Comparison of ENCODE assay signal across 8 mouse cellular contexts in genomic region chr11:87595976-87596375, GRCm38 (mm10). TPM values are rescaled to one million over a fixed set of nuclear protein-coding genes. Genes with fewer than 3 reads are reported as not detected.
DNase-seq lines count a peak whose midpoint lies in the region; ATAC-seq and TF ChIP-seq lines count a peak whose summit lies in the region.

No protein-coding gene starts in this region.

- H3K4me3 ChIP-seq in lung, embryonic 14.5 days (ENCODE audit: low read depth, low read length), result peak overlapping the region; percentile 76
- peak overlapping the region; percentile 82 for H3K4me3 ChIP-seq in forebrain, embryonic 15.5 days
- H3K4me3 ChIP-seq in liver, embryonic 13.5 days (replicated peaks), result peak overlapping the region; percentile 72

- H3K4me2 ChIP-seq in lung, embryonic 14.5 days, result peak overlapping the region; percentile 98
- peak overlapping the region; percentile 76 for H3K4me2 ChIP-seq in forebrain, embryonic 15.5 days (replicated peaks)
- H3K4me2 ChIP-seq in liver, embryonic 13.5 days, result peak overlapping the region; percentile 99

- no peaks in the 10 kb centered on the region for H3K9me3 ChIP-seq in lung, embryonic 14.5 days (ENCODE audit: low read depth, low read length)
- H3K9me3 ChIP-seq in forebrain, embryonic 15.5 days, result no peaks in the 10 kb centered on the region
- H3K9me3 ChIP-seq in liver, embryonic 13.5 days (replicated peaks), result no peaks in the 10 kb centered on the region

- no peak for ATAC-seq in CD4-positive, CD25-positive, alpha-beta regulatory T cell, adult 4 months
- no peak for ATAC-seq in lung, embryonic 14.5 days (ENCODE audit: insufficient read depth)
- ATAC-seq in forebrain, embryonic 15.5 days (replicated peaks), result no peak
- no peak for ATAC-seq in liver, embryonic 13.5 days (ENCODE audit: low read depth)
- ATAC-seq in megakaryocyte-erythroid progenitor cell, adult 5-6 weeks (replicated peaks; ENCODE audit: low FRiP score, low TSS enrichment, poor library complexity, severe bottlenecking), result no peak

- H3K27me3 ChIP-seq in lung, embryonic 14.5 days (ENCODE audit: insufficient read depth, low read length), result no peaks in the 10 kb centered on the region
- H3K27me3 ChIP-seq in forebrain, embryonic 15.5 days, result no peaks in the 10 kb centered on the region
- H3K27me3 ChIP-seq in liver, embryonic 13.5 days, result no peaks in the 10 kb centered on the region

- H3K36me3 ChIP-seq in lung, embryonic 14.5 days (ENCODE audit: insufficient read depth), result peaks cover 55% of the 10 kb centered on the region
- H3K36me3 ChIP-seq in forebrain, embryonic 15.5 days, result peaks cover 39% of the 10 kb centered on the region
- H3K36me3 ChIP-seq in liver, embryonic 13.5 days, result peaks cover 57% of the 10 kb centered on the region

- no peak for TF ChIP-seq CTCF in lung, embryonic 14.5 days (IDR thresholded peaks at IDR 0.05; ENCODE audit: low read depth)

- 9% methylated on average over 7 of the region's 7 CpGs for WGBS in lung, embryonic 14.5 days
- WGBS in forebrain, embryonic 15.5 days, result 5% methylated on average over 7 of the region's 7 CpGs
- 44% methylated on average over 7 of the region's 7 CpGs for WGBS in liver, embryonic 13.5 days (ENCODE audit: insufficient replicate concordance)

- peak overlapping the region; percentile 85 for H3K27ac ChIP-seq in lung, embryonic 14.5 days (ENCODE audit: low read depth)
- peak overlapping the region; percentile 92 for H3K27ac ChIP-seq in forebrain, embryonic 15.5 days (replicated peaks)
- peak overlapping the region; percentile 74 for H3K27ac ChIP-seq in liver, embryonic 13.5 days

- DNase-seq in CD4-positive, CD25-positive, alpha-beta regulatory T cell, adult 2 months (ENCODE audit: low read depth, low spot score), result peak; percentile 20
- DNase-seq in lung, embryonic 14.5 days, result peak; percentile 38
- no peak for DNase-seq in lung, postnatal 14 days
- DNase-seq in liver, embryonic 13.5 days, result no peak
- no peak for DNase-seq in layer of hippocampus, adult 9-10 months (ENCODE audit: low spot score)

- peaks cover 6% of the 10 kb centered on the region; the same call in 1 of the 2 replicates for H3K4me1 ChIP-seq in lung, embryonic 14.5 days (ENCODE audit: insufficient read depth)
- H3K4me1 ChIP-seq in forebrain, embryonic 15.5 days, result peaks cover 43% of the 10 kb centered on the region
- H3K4me1 ChIP-seq in liver, embryonic 13.5 days (replicated peaks), result peaks cover 46% of the 10 kb centered on the region

- peak overlapping the region; percentile 86 for H3K9ac ChIP-seq in lung, embryonic 14.5 days
- H3K9ac ChIP-seq in forebrain, embryonic 15.5 days (replicated peaks), result peak overlapping the region; percentile 95
- H3K9ac ChIP-seq in liver, embryonic 13.5 days, result peak overlapping the region; percentile 85

RNA-seq across cellular contexts. Expression of gene Mtmr4, which starts 4.0 kb away (rescaled TPM):
- polyA plus RNA-seq in CD4-positive, CD25-positive, alpha-beta regulatory T cell, adult 4 months (2017; shearing (Covaris generic)), result 10 to 100 TPM in 1 of 2 experiments, 1 to 10 TPM in 1; 8.8 to 22.1 TPM
- 41.2 and 43.6 TPM in 2 replicates for polyA plus RNA-seq in lung, embryonic 14.5 days (2014; fragmentation: Nextera tagmentation; extraction: Ambion mirVana)
- polyA plus RNA-seq in forebrain, embryonic 15.5 days (2015; fragmentation: Nextera tagmentation; extraction: Ambion mirVana), result 62.4 and 62.7 TPM in 2 replicates
- polyA plus RNA-seq in liver, embryonic 13.5 days (2015; fragmentation: Nextera tagmentation; extraction: Ambion mirVana), result 9.4 and 12.2 TPM in 2 replicates
- 18.7 and 31.1 TPM in 2 replicates for total RNA-seq in megakaryocyte-erythroid progenitor cell, adult 5-6 weeks (2014; fragmentation: Nextera tagmentation)
- total RNA-seq in megakaryocyte-erythroid progenitor cell, adult 5-6 weeks (2017), result 19.9 and 21.8 TPM in 2 replicates

RNA-seq across cellular contexts. Expression of gene Hsf5, which starts 21.0 kb away (rescaled TPM):
- polyA plus RNA-seq in CD4-positive, CD25-positive, alpha-beta regulatory T cell, adult 4 months (2017; shearing (Covaris generic)), result under 1 TPM; 0.17 to 0.19 TPM
- polyA plus RNA-seq in lung, embryonic 14.5 days (2014; fragmentation: Nextera tagmentation; extraction: Ambion mirVana), result 0.38 and 0.41 TPM in 2 replicates
- 0.48 and 0.55 TPM in 2 replicates for polyA plus RNA-seq in forebrain, embryonic 15.5 days (2015; fragmentation: Nextera tagmentation; extraction: Ambion mirVana)
- polyA plus RNA-seq in liver, embryonic 13.5 days (2015; fragmentation: Nextera tagmentation; extraction: Ambion mirVana), result 0.03 TPM in 1 of 2 replicates, not detected in the other
- not detected in 2 replicates for total RNA-seq in megakaryocyte-erythroid progenitor cell, adult 5-6 weeks (2014; fragmentation: Nextera tagmentation)
- 0.19 TPM in 1 of 2 replicates, not detected in the other for total RNA-seq in megakaryocyte-erythroid progenitor cell, adult 5-6 weeks (2017)

RNA-seq across cellular contexts. Expression of gene Sept4, which starts 27.3 kb away (rescaled TPM):
- 1 to 10 TPM; 1.5 to 3.7 TPM for polyA plus RNA-seq in CD4-positive, CD25-positive, alpha-beta regulatory T cell, adult 4 months (2017; shearing (Covaris generic))
- 48.5 TPM in 2 replicates for polyA plus RNA-seq in lung, embryonic 14.5 days (2014; fragmentation: Nextera tagmentation; extraction: Ambion mirVana)
- 18.0 and 22.2 TPM in 2 replicates for polyA plus RNA-seq in forebrain, embryonic 15.5 days (2015; fragmentation: Nextera tagmentation; extraction: Ambion mirVana)
- polyA plus RNA-seq in liver, embryonic 13.5 days (2015; fragmentation: Nextera tagmentation; extraction: Ambion mirVana), result 11.2 and 14.9 TPM in 2 replicates
- 24.5 and 34.8 TPM in 2 replicates for total RNA-seq in megakaryocyte-erythroid progenitor cell, adult 5-6 weeks (2014; fragmentation: Nextera tagmentation)
- total RNA-seq in megakaryocyte-erythroid progenitor cell, adult 5-6 weeks (2017), result 15.0 and 21.6 TPM in 2 replicates

RNA-seq across cellular contexts. Expression of gene Gm11492, which starts 29.5 kb away (rescaled TPM):
- polyA plus RNA-seq in CD4-positive, CD25-positive, alpha-beta regulatory T cell, adult 4 months (2017; shearing (Covaris generic)), result not detected
- polyA plus RNA-seq in lung, embryonic 14.5 days (2014; fragmentation: Nextera tagmentation; extraction: Ambion mirVana), result not detected in 2 replicates
- polyA plus RNA-seq in forebrain, embryonic 15.5 days (2015; fragmentation: Nextera tagmentation; extraction: Ambion mirVana), result not detected in 2 replicates
- polyA plus RNA-seq in liver, embryonic 13.5 days (2015; fragmentation: Nextera tagmentation; extraction: Ambion mirVana), result not detected in 2 replicates
- not detected in 2 replicates for total RNA-seq in megakaryocyte-erythroid progenitor cell, adult 5-6 weeks (2014; fragmentation: Nextera tagmentation)
- total RNA-seq in megakaryocyte-erythroid progenitor cell, adult 5-6 weeks (2017), result not detected in 2 replicates

Comparison
In these comparisons a context has a peak if more than half of its experiments do, and no peak if none do; other contexts are left out.
1. DNase-seq: peak in CD4-positive, CD25-positive, alpha-beta regulatory T cell, adult 2 months (single experiment) and lung, embryonic 14.5 days (single experiment); none in lung, postnatal 14 days (single experiment), liver, embryonic 13.5 days (single experiment) and layer of hippocampus, adult 9-10 months (single experiment).
2. Peak in every context shown above with its lines, with median percentiles within 50 percentile points of each other: H3K27ac ChIP-seq, H3K4me2 ChIP-seq, H3K4me3 ChIP-seq and H3K9ac ChIP-seq.